Mouse (Mus musculus): Measurements from ENCODE around the gene Gpr35.

GRCm38 (mm10) chr1:92930171-92930706 lies 20.4 kb upstream of the Gpr35 start:
- TF ChIP-seq POLR2A (IDR thresholded peaks at IDR 0.05; ENCODE audit: control insufficient read depth, low read depth, low read length) (no peak), CTCF (IDR thresholded peaks at IDR 0.05; ENCODE audit: control insufficient read depth, insufficient read depth, insufficient replicate concordance, low read depth, low read length) (no peak)

All from testis, adult 2 months (tissue).